Mouse (Mus musculus) MEL-GATA-1-ER (cell line): Measurements from ENCODE around the gene Zfp759.
"Not testable (repeated sequence)": the region's sequence is repeated elsewhere in the genome, so short reads cannot be mapped to it uniquely, and the experiment has no call there.

Experiments used
- DNase-seq: peaks from one replicate; pipeline ENCODE4 v3.0.0-alpha.2; 2012; ENCODE audit warnings: low read depth; ENCODE audit errors: extremely low read depth

The Zfp759 gene

GRCm38 (mm10) chr13:67121360-67121759 lies at the start of gene Zfp759:
Gene Zfp759, plus strand, starts transcription at chr13:67121660.
- not testable (repeated sequence) for DNase-seq

- DNase-seq = no peak
These were observed 48.7 kb upstream of the Zfp759 start for GRCm38 (mm10) chr13:67072786-67073185.

GRCm38 (mm10) chr13:67077244-67077643 lies 44.2 kb upstream of the Zfp759 start:
- DNase-seq = no peak

- peak; percentile 73 for DNase-seq
These were observed 40.2 kb upstream of the Zfp759 start for GRCm38 (mm10) chr13:67081142-67081713.

GRCm38 (mm10) chr13:67081946-67082345 lies 39.5 kb upstream of the Zfp759 start:
- peak; percentile 27 for DNase-seq

- DNase-seq = no peak
These were observed 31.3 kb upstream of the Zfp759 start for GRCm38 (mm10) chr13:67090154-67090553.

GRCm38 (mm10) chr13:67097876-67098275 lies 23.6 kb upstream of the Zfp759 start, which contains the start of gene Zfp708:
Gene Zfp708, minus strand, starts transcription at chr13:67097976.
- DNase-seq = no peak

GRCm38 (mm10) chr13:67107681-67108080 lies 13.8 kb upstream of the Zfp759 start:
- no peak for DNase-seq

- peak; percentile 98 for DNase-seq
These were observed 13.2 kb upstream of the Zfp759 start, which contains the start of gene Gm28557 for GRCm38 (mm10) chr13:67108194-67108820. Gene Gm28557, minus strand, starts transcription at chr13:67108604.

- DNase-seq = no peak
These were observed 12.6 kb upstream of the Zfp759 start for GRCm38 (mm10) chr13:67108821-67109206.

- no peak for DNase-seq
These were observed 9.4 kb upstream of the Zfp759 start for GRCm38 (mm10) chr13:67112096-67112495.

GRCm38 (mm10) chr13:67113287-67113686 lies 8.2 kb upstream of the Zfp759 start:
- DNase-seq = no peak

- DNase-seq = not testable (repeated sequence)
These were observed 5.3 kb upstream of the Zfp759 start, which contains the start of gene Rslcan18 for GRCm38 (mm10) chr13:67116163-67116562. Gene Rslcan18, minus strand, starts transcription at chr13:67116263.

- no peak for DNase-seq
These were observed 3.0 kb downstream of the Zfp759 start for GRCm38 (mm10) chr13:67124460-67124859.

- not testable (repeated sequence) for DNase-seq
These were observed 6.0 kb downstream of the Zfp759 start for GRCm38 (mm10) chr13:67127507-67127906.

- peak; percentile 76 for DNase-seq
These were observed 6.7 kb downstream of the Zfp759 start for GRCm38 (mm10) chr13:67128038-67128721.

- DNase-seq = not testable (repeated sequence)
These were observed 44.7 kb downstream of the Zfp759 start for GRCm38 (mm10) chr13:67166122-67166521.

GRCm38 (mm10) chr13:67172991-67173722 lies 51.7 kb downstream of the Zfp759 start, which contains the start of gene Rsl1:
Gene Rsl1, plus strand, starts transcription at chr13:67173182.
- DNase-seq = not testable (repeated sequence)

GRCm38 (mm10) chr13:67173723-67174055 lies 52.2 kb downstream of the Zfp759 start:
- no peak for DNase-seq
